Mouse (Mus musculus) testis, adult 10 weeks (tissue): Measurements from ENCODE around the gene Nampt. TPM values are rescaled to one million over a fixed set of nuclear protein-coding genes. Genes with fewer than 3 reads are reported as not detected.

ENCODE experiments used
- polyA plus RNA-seq: library from polyadenylated mRNA; stranded (reverse); fragments of 350-450 nt; fragmentation: Illumina TruSeq; extraction: RNeasy Lipid Tissue Mini Kit (QIAGEN cat#74804); gene quantifications from one replicate; pipeline ENCODE4 v1.2.3, GENCODE M21; 2014; ENCODE audit warnings: low read depth, low replicate concordance

Nampt gene
- polyA plus RNA-seq = 42.9 TPM

GRCm38 (mm10) chr12:32819416-32819815 lies at the start of gene Nampt:
Nampt (plus strand) TSS chr12:32819545.

Other genes with a start within 250 kb of the Nampt start
- gene Sypl, start 134.3 kb downstream of the Nampt start, polyA plus RNA-seq = 272 TPM